Mouse (Mus musculus): ENCODE results near the gene Olfr1412. TPM values are rescaled to one million over a fixed set of nuclear protein-coding genes. Genes with fewer than 3 reads are reported as not detected.

The Olfr1412 gene
- total RNA-seq (2014; fragmentation: Nextera tagmentation) (not detected in 2 replicates), total RNA-seq (2017) (0.06 and 0.16 TPM in 2 replicates), polyA plus RNA-seq (2012) (not detected in 2 replicates)

- no peak for DNase-seq (ENCODE audit: low spot score)
- H3K4me1 ChIP-seq (ENCODE audit: insufficient read depth, low read depth, low read length) = no peaks in the 10 kb centered on the region
- no peaks in the 10 kb centered on the region for H3K27me3 ChIP-seq (ENCODE audit: insufficient read depth, low read length)
- no peak for ATAC-seq (ENCODE audit: extremely low read depth, insufficient number of reproducible peaks, low FRiP score, poor library complexity, severe bottlenecking)
- no peak within 1 kb of the TSS for H3K4me3 ChIP-seq (ENCODE audit: low read depth, low read length)
- no peaks in the 10 kb centered on the region for H3K36me3 ChIP-seq (replicated peaks)
- H3K9me3 ChIP-seq (replicated peaks) = no peaks in the 10 kb centered on the region
- no peak for TF ChIP-seq POLR2AphosphoS5 (IDR thresholded peaks at IDR 0.05; ENCODE audit: insufficient replicate concordance, low read depth, low read length)
- no peak for TF ChIP-seq GATA2 (IDR thresholded peaks at IDR 0.05; ENCODE audit: borderline replicate concordance, low read depth, low read length)
- no peak for TF ChIP-seq GATA1 (IDR thresholded peaks at IDR 0.05; ENCODE audit: borderline replicate concordance, low read length)
- no peak for TF ChIP-seq CTCF (IDR thresholded peaks at IDR 0.05; ENCODE audit: low read depth, low read length)
- TF ChIP-seq TAL1 (conservative IDR thresholded peaks at IDR 0.05; ENCODE audit: low read depth, low read length) = no peak
Measured at GRCm38 (mm10) chr1:92585479-92585878, at the start of gene Olfr1412. TSS of gene Olfr1412 (plus strand) at chr1:92585779.

GRCm38 (mm10) chr1:92536972-92537371 lies 48.6 kb upstream of the Olfr1412 start:
- DNase-seq (ENCODE audit: low spot score) (no peak), ATAC-seq (ENCODE audit: extremely low read depth, insufficient number of reproducible peaks, low FRiP score, poor library complexity, severe bottlenecking) (no peak)
- Histone ChIP-seq H3K4me3 (ENCODE audit: low read depth, low read length) (no peak overlapping the region), H3K9me3 (replicated peaks) (no peaks in the 10 kb centered on the region), H3K4me1 (ENCODE audit: insufficient read depth, low read depth, low read length) (no peaks in the 10 kb centered on the region; the same call in 1 of the 2 replicates), H3K27me3 (ENCODE audit: insufficient read depth, low read length) (no peaks in the 10 kb centered on the region), H3K36me3 (replicated peaks) (no peaks in the 10 kb centered on the region)
- no peak for TF ChIP-seq GATA2 (IDR thresholded peaks at IDR 0.05; ENCODE audit: borderline replicate concordance, low read depth, low read length)
- no peak for TF ChIP-seq GATA1 (IDR thresholded peaks at IDR 0.05; ENCODE audit: borderline replicate concordance, low read length)
- no peak for TF ChIP-seq POLR2AphosphoS5 (IDR thresholded peaks at IDR 0.05; ENCODE audit: insufficient replicate concordance, low read depth, low read length)
- TF ChIP-seq TAL1 (conservative IDR thresholded peaks at IDR 0.05; ENCODE audit: low read depth, low read length) = no peak
- no peak for TF ChIP-seq CTCF (IDR thresholded peaks at IDR 0.05; ENCODE audit: low read depth, low read length)

- ATAC-seq (ENCODE audit: extremely low read depth, insufficient number of reproducible peaks, low FRiP score, poor library complexity, severe bottlenecking) (no peak), DNase-seq (ENCODE audit: low spot score) (no peak)
- Histone ChIP-seq H3K36me3 (replicated peaks) (no peaks in the 10 kb centered on the region), H3K4me3 (ENCODE audit: low read depth, low read length) (no peak overlapping the region), H3K9me3 (replicated peaks) (no peaks in the 10 kb centered on the region), H3K4me1 (ENCODE audit: insufficient read depth, low read depth, low read length) (no peaks in the 10 kb centered on the region; the same call in 1 of the 2 replicates), H3K27me3 (ENCODE audit: insufficient read depth, low read length) (no peaks in the 10 kb centered on the region)
- TF ChIP-seq CTCF (IDR thresholded peaks at IDR 0.05; ENCODE audit: low read depth, low read length) (no peak), GATA2 (IDR thresholded peaks at IDR 0.05; ENCODE audit: borderline replicate concordance, low read depth, low read length) (no peak), GATA1 (IDR thresholded peaks at IDR 0.05; ENCODE audit: borderline replicate concordance, low read length) (no peak), TAL1 (conservative IDR thresholded peaks at IDR 0.05; ENCODE audit: low read depth, low read length) (no peak), POLR2AphosphoS5 (IDR thresholded peaks at IDR 0.05; ENCODE audit: insufficient replicate concordance, low read depth, low read length) (no peak)
Measured at GRCm38 (mm10) chr1:92539071-92539470, 46.5 kb upstream of the Olfr1412 start.

- H3K4me1 ChIP-seq (ENCODE audit: insufficient read depth, low read depth, low read length) = no peaks in the 10 kb centered on the region
- TF ChIP-seq GATA2 (IDR thresholded peaks at IDR 0.05; ENCODE audit: borderline replicate concordance, low read depth, low read length) = no peak
- no peak for TF ChIP-seq TAL1 (conservative IDR thresholded peaks at IDR 0.05; ENCODE audit: low read depth, low read length)
- no peak for TF ChIP-seq GATA1 (IDR thresholded peaks at IDR 0.05; ENCODE audit: borderline replicate concordance, low read length)
- no peak for TF ChIP-seq CTCF (IDR thresholded peaks at IDR 0.05; ENCODE audit: low read depth, low read length)
- TF ChIP-seq POLR2AphosphoS5 (IDR thresholded peaks at IDR 0.05; ENCODE audit: insufficient replicate concordance, low read depth, low read length) = no peak
- DNase-seq (ENCODE audit: low spot score) = no peak
- peaks cover 9% of the 10 kb centered on the region for H3K27me3 ChIP-seq (ENCODE audit: insufficient read depth, low read length)
- no peaks in the 10 kb centered on the region for H3K9me3 ChIP-seq (replicated peaks)
- ATAC-seq (ENCODE audit: extremely low read depth, insufficient number of reproducible peaks, low FRiP score, poor library complexity, severe bottlenecking) = no peak
- no peak overlapping the region for H3K4me3 ChIP-seq (ENCODE audit: low read depth, low read length)
- no peaks in the 10 kb centered on the region for H3K36me3 ChIP-seq (replicated peaks)
Measured at GRCm38 (mm10) chr1:92545929-92546328, 39.6 kb upstream of the Olfr1412 start.

GRCm38 (mm10) chr1:92571022-92571421 lies 14.6 kb upstream of the Olfr1412 start, which contains the start of gene Olfr1413:
TSS of gene Olfr1413 (plus strand) at chr1:92571322.
- Histone ChIP-seq H3K4me1 (ENCODE audit: insufficient read depth, low read depth, low read length) (no peaks in the 10 kb centered on the region), H3K36me3 (replicated peaks) (no peaks in the 10 kb centered on the region), H3K4me3 (ENCODE audit: low read depth, low read length) (no peak within 1 kb of the TSS), H3K9me3 (replicated peaks) (no peaks in the 10 kb centered on the region), H3K27me3 (ENCODE audit: insufficient read depth, low read length) (no peaks in the 10 kb centered on the region)
- no peak for DNase-seq (ENCODE audit: low spot score)
- TF ChIP-seq CTCF (IDR thresholded peaks at IDR 0.05; ENCODE audit: low read depth, low read length) (no peak), GATA2 (IDR thresholded peaks at IDR 0.05; ENCODE audit: borderline replicate concordance, low read depth, low read length) (no peak), TAL1 (conservative IDR thresholded peaks at IDR 0.05; ENCODE audit: low read depth, low read length) (no peak), POLR2AphosphoS5 (IDR thresholded peaks at IDR 0.05; ENCODE audit: insufficient replicate concordance, low read depth, low read length) (no peak), GATA1 (IDR thresholded peaks at IDR 0.05; ENCODE audit: borderline replicate concordance, low read length) (no peak)
- no peak for ATAC-seq (ENCODE audit: extremely low read depth, insufficient number of reproducible peaks, low FRiP score, poor library complexity, severe bottlenecking)

- ATAC-seq (ENCODE audit: extremely low read depth, insufficient number of reproducible peaks, low FRiP score, poor library complexity, severe bottlenecking) = no peak
- no peaks in the 10 kb centered on the region for H3K4me1 ChIP-seq (ENCODE audit: insufficient read depth, low read depth, low read length)
- no peak within 1 kb of the TSS for H3K4me3 ChIP-seq (ENCODE audit: low read depth, low read length)
- no peaks in the 10 kb centered on the region for H3K36me3 ChIP-seq (replicated peaks)
- DNase-seq (ENCODE audit: low spot score) = no peak
- no peaks in the 10 kb centered on the region for H3K9me3 ChIP-seq (replicated peaks)
- H3K27me3 ChIP-seq (ENCODE audit: insufficient read depth, low read length) = peaks cover 7% of the 10 kb centered on the region
- TF ChIP-seq GATA2 (IDR thresholded peaks at IDR 0.05; ENCODE audit: borderline replicate concordance, low read depth, low read length) (no peak), GATA1 (IDR thresholded peaks at IDR 0.05; ENCODE audit: borderline replicate concordance, low read length) (no peak), POLR2AphosphoS5 (IDR thresholded peaks at IDR 0.05; ENCODE audit: insufficient replicate concordance, low read depth, low read length) (no peak), TAL1 (conservative IDR thresholded peaks at IDR 0.05; ENCODE audit: low read depth, low read length) (no peak), CTCF (IDR thresholded peaks at IDR 0.05; ENCODE audit: low read depth, low read length) (no peak)
Measured at GRCm38 (mm10) chr1:92594111-92594510, 8.5 kb downstream of the Olfr1412 start, which contains the start of gene Olfr1411. TSS of gene Olfr1411 (plus strand) at chr1:92594411.

Data from G1E (cell line).